Comparison of ENCODE assay signal across 7 mouse cellular contexts in the genomic region with DNA sequence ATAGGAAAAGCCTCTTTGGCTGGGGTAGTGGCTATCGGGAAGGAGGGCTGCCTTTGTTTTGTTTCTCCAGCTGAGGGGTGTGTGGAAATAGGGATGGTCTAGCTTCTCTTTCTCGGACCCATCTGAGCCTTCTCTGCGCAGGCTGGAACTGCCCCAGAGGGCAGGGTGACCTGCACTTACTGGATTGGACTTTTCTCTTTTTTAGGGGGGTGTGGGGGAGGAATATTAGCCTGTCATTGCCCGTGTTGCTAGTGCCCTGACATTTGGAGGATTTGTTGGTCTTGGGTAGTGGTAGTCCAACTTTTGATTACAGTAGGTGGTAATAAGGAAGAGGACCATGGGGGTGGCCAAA. TPM values are rescaled to one million over a fixed set of nuclear protein-coding genes. Genes with fewer than 3 reads are reported as not detected.
DNase-seq lines count a peak whose midpoint lies in the region; ATAC-seq and TF ChIP-seq lines count a peak whose summit lies in the region.

No protein-coding gene starts in this region.

- no peaks in the 10 kb centered on the region for H3K9me3 ChIP-seq in ES-Bruce4 (replicated peaks; ENCODE audit: control insufficient read depth, insufficient read depth, low read length, poor library complexity, severe bottlenecking)
- no peaks in the 10 kb centered on the region for H3K9me3 ChIP-seq in limb, embryonic 15.5 days

- peaks cover 55% of the 10 kb centered on the region for H3K79me2 ChIP-seq in myocyte (ENCODE audit: control insufficient read depth, insufficient read depth)

- H3K27me3 ChIP-seq in ES-Bruce4 (ENCODE audit: control insufficient read depth, insufficient read depth, low read length, poor library complexity, severe bottlenecking) (no peaks in the 10 kb centered on the region), myocyte (ENCODE audit: control insufficient read depth, insufficient read depth, insufficient read length) (no peaks in the 10 kb centered on the region)
- no peaks in the 10 kb centered on the region for H3K27me3 ChIP-seq in limb, embryonic 15.5 days

- WGBS in limb, embryonic 15.5 days = 0% methylated on average over 4 of the region's 4 CpGs

- H3K36me3 ChIP-seq in ES-Bruce4 (ENCODE audit: control insufficient read depth, insufficient read depth, low read length, poor library complexity, severe bottlenecking) (peaks cover 4% of the 10 kb centered on the region), myocyte (ENCODE audit: control insufficient read depth, insufficient read depth) (peaks cover 11% of the 10 kb centered on the region)
- H3K36me3 ChIP-seq in limb, embryonic 15.5 days = peaks cover 20% of the 10 kb centered on the region

- no peak for TF ChIP-seq EP300 in ES-Bruce4 (IDR thresholded peaks at IDR 0.05; ENCODE audit: insufficient read depth, low read depth, low read length)

- H3K9ac ChIP-seq in ES-Bruce4 (ENCODE audit: low read depth, poor library complexity, severe bottlenecking) = peak overlapping the region; percentile 100
- H3K9ac ChIP-seq in limb, embryonic 15.5 days = peak overlapping the region; percentile 98

- H3K4me1 ChIP-seq in ES-Bruce4 (ENCODE audit: control insufficient read depth, insufficient read depth, low read length) = no peaks in the 10 kb centered on the region
- H3K4me1 ChIP-seq in limb, embryonic 15.5 days = peaks cover 5% of the 10 kb centered on the region

- H3ac ChIP-seq in myocyte (ENCODE audit: control insufficient read depth, insufficient read length) = peak overlapping the region; percentile 74

- intact Hi-C loops in heart, postnatal 25 days (cut with DNase I) = no loop called here

- ATAC-seq in erythroid progenitor cell, adult 5-6 weeks (replicated peaks; ENCODE audit: low FRiP score, poor library complexity, severe bottlenecking) = peak; percentile 17; the same call in 1 of the 2 replicates
- no peak for ATAC-seq in limb, embryonic 15.5 days (ENCODE audit: insufficient number of reproducible peaks, low FRiP score, low TSS enrichment, low read depth)

- peak overlapping the region; percentile 60 for H3K4me2 ChIP-seq in limb, embryonic 15.5 days
- peak overlapping the region; percentile 89 for H3K4me2 ChIP-seq in myocyte (ENCODE audit: low read depth)

- no peak for TF ChIP-seq CTCF in ES-Bruce4 (IDR thresholded peaks at IDR 0.05; ENCODE audit: low read depth, low read length)

- H3K27ac ChIP-seq in ES-Bruce4 (ENCODE audit: insufficient read depth, low read length) = peak overlapping the region; percentile 68
- peak overlapping the region; percentile 99 for H3K27ac ChIP-seq in limb, embryonic 15.5 days

- TF ChIP-seq POLR2A in ES-Bruce4 (IDR thresholded peaks at IDR 0.05; ENCODE audit: insufficient read depth, low read length) (no peak), myocyte (IDR thresholded peaks at IDR 0.05; ENCODE audit: insufficient read length, low read depth) (peak; percentile 40)

- H3K4me3 ChIP-seq in ES-Bruce4 (ENCODE audit: low read depth, low read length) (peak overlapping the region; percentile 74), myocyte (peak overlapping the region; percentile 95)
- H3K4me3 ChIP-seq in limb, embryonic 15.5 days = peak overlapping the region; percentile 93

- DNase-seq in NIH3T3 (ENCODE audit: low read depth) = peak; percentile 50
- peak; percentile 19 for DNase-seq in heart, postnatal 25 days (ENCODE audit: low spot score)
- no peak for DNase-seq in T-cell, adult 2 months (ENCODE audit: low spot score)

TF ChIP-seq in myocyte, 11 proteins besides CTCF, POLR2A, EP300 and RAD21:
- TF ChIP-seq E2F4 (IDR thresholded peaks at IDR 0.05; ENCODE audit: insufficient read depth) = no peak
- TF ChIP-seq CEBPB (IDR thresholded peaks at IDR 0.05; ENCODE audit: insufficient read depth, poor library complexity, severe bottlenecking) = no peak
- TF ChIP-seq TCF3 (IDR thresholded peaks at IDR 0.05; ENCODE audit: insufficient read length, low read depth) = no peak
- TF ChIP-seq POLR2AphosphoS2 (IDR thresholded peaks at IDR 0.05; ENCODE audit: insufficient read length, low read depth) = no peak

RNA-seq across cellular contexts. Expression of a gene that starts 0.9 kb away (rescaled TPM):
- polyA plus RNA-seq in ES-Bruce4 (2011; ENCODE audit: insufficient read depth, insufficient read length, low read depth, missing spikeins) (130 and 134 TPM in 2 replicates), myocyte (2012; fragmentation: generic; extraction: Trizol) (69.0 TPM)
- 108 and 121 TPM in 2 replicates for total RNA-seq in erythroid progenitor cell, adult 5-6 weeks (2015; ENCODE audit: low replicate concordance)
- total RNA-seq in erythroid progenitor cell, adult 5-6 weeks (2017; ENCODE audit: low replicate concordance) = 64.3 and 82.5 TPM in 2 replicates
- 100 to 1,000 TPM; 121 to 131 TPM for total RNA-seq in heart, postnatal 25 days (2021)
- 71.2 and 75.0 TPM in 2 replicates for polyA plus RNA-seq in limb, embryonic 15.5 days (2015; fragmentation: Nextera tagmentation; extraction: Ambion mirVana)

RNA-seq across cellular contexts. Expression of a gene that starts 12.2 kb away (rescaled TPM):
- 56.0 and 56.1 TPM in 2 replicates for polyA plus RNA-seq in ES-Bruce4 (2011; ENCODE audit: insufficient read depth, insufficient read length, low read depth, missing spikeins)
- total RNA-seq in erythroid progenitor cell, adult 5-6 weeks (2015; ENCODE audit: low replicate concordance) = 3.4 and 4.7 TPM in 2 replicates
- total RNA-seq in erythroid progenitor cell, adult 5-6 weeks (2017; ENCODE audit: low replicate concordance) = 1.8 and 3.5 TPM in 2 replicates
- 10 to 100 TPM; 14.5 to 15.3 TPM for total RNA-seq in heart, postnatal 25 days (2021)
- polyA plus RNA-seq in limb, embryonic 15.5 days (2015; fragmentation: Nextera tagmentation; extraction: Ambion mirVana) = 26.5 and 27.1 TPM in 2 replicates
- 26.3 TPM for polyA plus RNA-seq in myocyte (2012; fragmentation: generic; extraction: Trizol)

RNA-seq across cellular contexts. Expression of a gene that starts 38.4 kb away (rescaled TPM):
- polyA plus RNA-seq in ES-Bruce4 (2011; ENCODE audit: insufficient read depth, insufficient read length, low read depth, missing spikeins) (15.7 and 16.7 TPM in 2 replicates), myocyte (2012; fragmentation: generic; extraction: Trizol) (not detected)
- total RNA-seq in erythroid progenitor cell, adult 5-6 weeks (2015; ENCODE audit: low replicate concordance) = not detected in 2 replicates
- 0.26 TPM in 1 of 2 replicates, not detected in the other for total RNA-seq in erythroid progenitor cell, adult 5-6 weeks (2017; ENCODE audit: low replicate concordance)
- not detected for total RNA-seq in heart, postnatal 25 days (2021)
- polyA plus RNA-seq in limb, embryonic 15.5 days (2015; fragmentation: Nextera tagmentation; extraction: Ambion mirVana) = 82.8 and 104 TPM in 2 replicates

Comparison
In these comparisons a context has a peak if more than half of its experiments do, and no peak if none do; other contexts are left out.
1. RNA of a gene that starts 38.4 kb away (polyA plus RNA-seq): 82.8 to 104 TPM in limb, embryonic 15.5 days and 15.7 to 16.7 TPM in ES-Bruce4; not detected in myocyte (single experiment); every median in the first group is over 10 times any median in the second.
2. Peak in every context shown above with its lines, with median percentiles within 50 percentile points of each other: H3K4me3 ChIP-seq.